Comparison of ENCODE assay signal across 20 mouse cellular contexts in genomic region chr7:34255137-34255536, GRCm38 (mm10). TPM values are rescaled to one million over a fixed set of nuclear protein-coding genes. Genes with fewer than 3 reads are reported as not detected.
DNase-seq lines count a peak whose midpoint lies in the region; ATAC-seq and TF ChIP-seq lines count a peak whose summit lies in the region.
"Had no signal": no experiment of that assay in that cellular context is flagged by ENCODE, and none has a peak within 500 bp of the region (broad histone marks: within the 10 kb centered on the region; RNA-seq: fewer than 3 reads in every experiment).

No protein-coding gene starts in this region.

- H3K9ac ChIP-seq in kidney, embryonic 15.5 days, result no peak overlapping the region
- no peak overlapping the region for H3K9ac ChIP-seq in kidney, postnatal 0 days (ENCODE audit: low read depth, low read length)

- H3K36me3 ChIP-seq in kidney, embryonic 15.5 days, result peaks cover 87% of the 10 kb centered on the region
- H3K36me3 ChIP-seq in kidney, postnatal 0 days (ENCODE audit: insufficient read depth, low read length), result peaks cover 31% of the 10 kb centered on the region

- 0 out of 2 replicates have a peak overlapping the region, but pooled peaks have one; percentile 41 for H3K27ac ChIP-seq in kidney, embryonic 15.5 days
- H3K27ac ChIP-seq in brown adipose tissue, adult 24 weeks (replicated peaks; ENCODE audit: low read depth, low read length), result peak overlapping the region; percentile 75
- H3K27ac ChIP-seq in kidney, postnatal 0 days, result peak overlapping the region; percentile 72

- H3K4me2 ChIP-seq in kidney, embryonic 15.5 days, result no peak overlapping the region
- no peak overlapping the region for H3K4me2 ChIP-seq in kidney, postnatal 0 days (ENCODE audit: low read length)
- H3K4me2 ChIP-seq: liver, embryonic 11.5 days had no signal

- no peak for TF ChIP-seq CTCF in kidney, postnatal 0 days (IDR thresholded peaks at IDR 0.05; ENCODE audit: low read depth)

- intact Hi-C loops in heart, postnatal 25 days (cut with DNase I), result no loop called here

- no peaks in the 10 kb centered on the region for H3K4me1 ChIP-seq in kidney, embryonic 15.5 days
- peaks cover 10% of the 10 kb centered on the region; the same call in 1 of the 2 replicates for H3K4me1 ChIP-seq in brown adipose tissue, adult 24 weeks (ENCODE audit: control insufficient read depth, insufficient read depth, insufficient read length, low read length)
- H3K4me1 ChIP-seq in kidney, postnatal 0 days (replicated peaks; ENCODE audit: insufficient read depth, low read length), result no peaks in the 10 kb centered on the region

- DNase-seq in heart, adult 11 months, result peak; percentile 97
- no peak for DNase-seq in heart, postnatal 25 days (ENCODE audit: low spot score)
- no peak for DNase-seq in kidney, adult 11 months
- peak; percentile 61 for DNase-seq in kidney, postnatal 0 days (ENCODE audit: low spot score)
- no peak for DNase-seq in right cerebral cortex, postnatal 10 days (ENCODE audit: low spot score in 2 of 2)
- DNase-seq in layer of hippocampus, adult 9-10 months (ENCODE audit: low spot score), result no peak
- DNase-seq: cerebellum, postnatal 25 days; gastrocnemius, postnatal 14 days; right cerebral cortex, postnatal 25 days; thymus, adult 2 months had no signal

- WGBS in kidney, embryonic 15.5 days, result 52% methylated on average over 3 of the region's 3 CpGs
- WGBS in kidney, postnatal 0 days, result 44% methylated on average over 3 of the region's 3 CpGs

- no peak for ATAC-seq in kidney, embryonic 15.5 days (replicated peaks; ENCODE audit: low FRiP score)
- no peak for ATAC-seq in kidney, postnatal 0 days (replicated peaks; ENCODE audit: low FRiP score, low read depth)
- ATAC-seq: midbrain, embryonic 16.5 days; Patski had no signal

- no peaks in the 10 kb centered on the region for H3K27me3 ChIP-seq in kidney, embryonic 15.5 days
- no peaks in the 10 kb centered on the region for H3K27me3 ChIP-seq in kidney, postnatal 0 days (ENCODE audit: insufficient read depth, low read length)
- H3K27me3 ChIP-seq: Patski had no signal

- H3K9me3 ChIP-seq in kidney, embryonic 15.5 days (replicated peaks), result no peaks in the 10 kb centered on the region
- no peaks in the 10 kb centered on the region for H3K9me3 ChIP-seq in kidney, postnatal 0 days (replicated peaks; ENCODE audit: low read length)

- H3K4me3 ChIP-seq in kidney, embryonic 15.5 days (replicated peaks), result no peak overlapping the region
- no peak overlapping the region for H3K4me3 ChIP-seq in brown adipose tissue, adult 24 weeks (ENCODE audit: insufficient read depth, low read depth, low read length)
- no peak overlapping the region for H3K4me3 ChIP-seq in kidney, postnatal 0 days (replicated peaks; ENCODE audit: low read depth, low read length)

RNA-seq across cellular contexts. Expression of gene Gm6096, which starts 4.3 kb away (rescaled TPM):
- total RNA-seq in heart, postnatal 25 days (2021), result not detected
- 0.50 TPM in 1 of 2 replicates, not detected in the other for polyA plus RNA-seq in kidney, embryonic 15.5 days (2015; fragmentation: Nextera tagmentation; extraction: Ambion mirVana)
- polyA plus RNA-seq in brown adipose tissue, adult 24 weeks (2012; ENCODE audit: insufficient read depth, insufficient read length, missing spikeins), result not detected in 2 replicates
- polyA plus RNA-seq in kidney, postnatal 0 days (2015; fragmentation: Nextera tagmentation; extraction: Ambion mirVana), result 0.32 TPM in 1 of 2 replicates, not detected in the other
- total RNA-seq: adrenal gland, postnatal 4 days; gastrocnemius, postnatal 14 days; heart, postnatal 10 days; layer of hippocampus, postnatal 10 days; left cerebral cortex, postnatal 25 days; megakaryocyte progenitor cell, adult 5-6 weeks had no signal
- polyA plus RNA-seq: liver, embryonic 11.5 days; midbrain, embryonic 16.5 days; thymus, adult 2 months had no signal

RNA-seq across cellular contexts. Expression of gene Gpi1, which starts 25.0 kb away (rescaled TPM):
- 100 to 1,000 TPM; 547 to 566 TPM for total RNA-seq in heart, postnatal 25 days (2021)
- polyA plus RNA-seq in kidney, embryonic 15.5 days (2015; fragmentation: Nextera tagmentation; extraction: Ambion mirVana), result 381 and 404 TPM in 2 replicates
- 1,085 and 1,523 TPM in 2 replicates for polyA plus RNA-seq in brown adipose tissue, adult 24 weeks (2012; ENCODE audit: insufficient read depth, insufficient read length, missing spikeins)
- polyA plus RNA-seq in kidney, postnatal 0 days (2015; fragmentation: Nextera tagmentation; extraction: Ambion mirVana), result 323 and 356 TPM in 2 replicates

RNA-seq across cellular contexts. Expression of gene 4931406P16Rik, which starts 58.2 kb away (rescaled TPM):
- total RNA-seq in heart, postnatal 25 days (2021), result 10 to 100 TPM; 45.3 to 52.9 TPM
- 38.4 and 41.5 TPM in 2 replicates for polyA plus RNA-seq in kidney, embryonic 15.5 days (2015; fragmentation: Nextera tagmentation; extraction: Ambion mirVana)
- polyA plus RNA-seq in brown adipose tissue, adult 24 weeks (2012; ENCODE audit: insufficient read depth, insufficient read length, missing spikeins), result 19.2 and 24.8 TPM in 2 replicates
- 39.1 and 41.2 TPM in 2 replicates for polyA plus RNA-seq in kidney, postnatal 0 days (2015; fragmentation: Nextera tagmentation; extraction: Ambion mirVana)

RNA-seq across cellular contexts. Expression of gene Pdcd2l, which starts 58.7 kb away (rescaled TPM):
- total RNA-seq in heart, postnatal 25 days (2021), result 10 to 100 TPM; 17.0 to 19.7 TPM
- polyA plus RNA-seq in kidney, embryonic 15.5 days (2015; fragmentation: Nextera tagmentation; extraction: Ambion mirVana), result 64.8 and 67.7 TPM in 2 replicates
- polyA plus RNA-seq in brown adipose tissue, adult 24 weeks (2012; ENCODE audit: insufficient read depth, insufficient read length, missing spikeins), result 11.5 and 22.8 TPM in 2 replicates
- 51.4 and 54.5 TPM in 2 replicates for polyA plus RNA-seq in kidney, postnatal 0 days (2015; fragmentation: Nextera tagmentation; extraction: Ambion mirVana)

Comparison
In these comparisons a context has a peak if more than half of its experiments do, and no peak if none do; other contexts are left out.
1. DNase-seq: peak in heart, adult 11 months (single experiment) and kidney, postnatal 0 days (single experiment); none in heart, postnatal 25 days (single experiment), kidney, adult 11 months (single experiment), right cerebral cortex, postnatal 10 days (0 of 2) and layer of hippocampus, adult 9-10 months (single experiment).
2. Peak in every context shown above with its lines, with median percentiles within 50 percentile points of each other: H3K27ac ChIP-seq.